Mouse (Mus musculus): ENCODE measurements around the gene 1700113H08Rik. TPM values are rescaled to one million over a fixed set of nuclear protein-coding genes. Genes with fewer than 3 reads are reported as not detected.
A peak's percentile ranks its signal among the peaks of the same experiment; 100 is the strongest.

The 1700113H08Rik gene
- polyA plus RNA-seq (2015; fragmentation: Nextera tagmentation; extraction: Ambion mirVana) = not detected in 2 replicates

GRCm38 (mm10) chr10:87057500-87058250 lies at the start of gene 1700113H08Rik:
TSS of gene 1700113H08Rik (plus strand) at chr10:87058045.
- peak within 1 kb of the TSS; percentile 58 for H3K4me3 ChIP-seq (replicated peaks; ENCODE audit: low read length)
- H3K27me3 ChIP-seq (replicated peaks; ENCODE audit: control insufficient read depth, insufficient read depth, low read length) = no peaks in the 10 kb centered on the region
- H3K4me1 ChIP-seq (replicated peaks; ENCODE audit: control insufficient read depth, insufficient read depth, low read length) = peaks cover 17% of the 10 kb centered on the region
- peak within 1 kb of the TSS; percentile 86 for H3K4me2 ChIP-seq (ENCODE audit: low read length)
- peak within 1 kb of the TSS; percentile 71 for H3K9ac ChIP-seq (replicated peaks; ENCODE audit: low read depth, low read length)
- no peaks in the 10 kb centered on the region for H3K36me3 ChIP-seq (ENCODE audit: control insufficient read depth, insufficient read depth)
- H3K27ac ChIP-seq (ENCODE audit: low read length) = peak within 1 kb of the TSS; percentile 77
- H3K9me3 ChIP-seq (ENCODE audit: control insufficient read depth, low read length) = no peaks in the 10 kb centered on the region
- no peak; the same call in 1 of the 2 replicates for ATAC-seq
- 1% methylated on average over 15 of the region's 15 CpGs for WGBS

GRCm38 (mm10) chr10:87008215-87008499 lies 49.7 kb upstream of the 1700113H08Rik start:
- no peak for ATAC-seq
- Histone ChIP-seq H3K9me3 (ENCODE audit: control insufficient read depth, low read length) (no peaks in the 10 kb centered on the region), H3K9ac (replicated peaks; ENCODE audit: low read depth, low read length) (no peak overlapping the region), H3K27me3 (replicated peaks; ENCODE audit: control insufficient read depth, insufficient read depth, low read length) (no peaks in the 10 kb centered on the region), H3K4me1 (replicated peaks; ENCODE audit: control insufficient read depth, insufficient read depth, low read length) (no peaks in the 10 kb centered on the region), H3K4me2 (ENCODE audit: low read length) (no peak overlapping the region), H3K4me3 (replicated peaks; ENCODE audit: low read length) (no peak overlapping the region), H3K36me3 (ENCODE audit: control insufficient read depth, insufficient read depth) (no peaks in the 10 kb centered on the region), H3K27ac (ENCODE audit: low read length) (no peak overlapping the region)
- 96% methylated on average over 3 of the region's 3 CpGs for WGBS

- peaks cover 8% of the 10 kb centered on the region for H3K4me1 ChIP-seq (replicated peaks; ENCODE audit: control insufficient read depth, insufficient read depth, low read length)
- H3K27me3 ChIP-seq (replicated peaks; ENCODE audit: control insufficient read depth, insufficient read depth, low read length) = no peaks in the 10 kb centered on the region
- 93% methylated on average over 7 of the region's 7 CpGs for WGBS
Observed at GRCm38 (mm10) chr10:87012087-87012486, 45.8 kb upstream of the 1700113H08Rik start.

GRCm38 (mm10) chr10:87014391-87014965 lies 43.4 kb upstream of the 1700113H08Rik start:
- no peak overlapping the region for H3K9ac ChIP-seq (replicated peaks; ENCODE audit: low read depth, low read length)
- peaks cover 8% of the 10 kb centered on the region for H3K4me1 ChIP-seq (replicated peaks; ENCODE audit: control insufficient read depth, insufficient read depth, low read length)
- WGBS = 87% methylated on average over 7 of the region's 7 CpGs

More at GRCm38 (mm10) chr10:87012087-87012486, 45.8 kb upstream of the 1700113H08Rik start:
- H3K36me3 ChIP-seq (ENCODE audit: control insufficient read depth, insufficient read depth) = no peaks in the 10 kb centered on the region
- H3K4me3 ChIP-seq (replicated peaks; ENCODE audit: low read length) = no peak overlapping the region
- no peak for ATAC-seq
- H3K9ac ChIP-seq (replicated peaks; ENCODE audit: low read depth, low read length) = no peak overlapping the region
- H3K9me3 ChIP-seq (ENCODE audit: control insufficient read depth, low read length) = no peaks in the 10 kb centered on the region
- no peak overlapping the region for H3K4me2 ChIP-seq (ENCODE audit: low read length)
- no peak overlapping the region for H3K27ac ChIP-seq (ENCODE audit: low read length)

GRCm38 (mm10) chr10:87015403-87015802 lies 42.4 kb upstream of the 1700113H08Rik start:
- Histone ChIP-seq H3K27me3 (replicated peaks; ENCODE audit: control insufficient read depth, insufficient read depth, low read length) (no peaks in the 10 kb centered on the region), H3K4me3 (replicated peaks; ENCODE audit: low read length) (no peak overlapping the region), H3K27ac (ENCODE audit: low read length) (no peak overlapping the region), H3K9ac (replicated peaks; ENCODE audit: low read depth, low read length) (no peak overlapping the region), H3K4me2 (ENCODE audit: low read length) (no peak overlapping the region), H3K4me1 (replicated peaks; ENCODE audit: control insufficient read depth, insufficient read depth, low read length) (peaks cover 8% of the 10 kb centered on the region), H3K36me3 (ENCODE audit: control insufficient read depth, insufficient read depth) (no peaks in the 10 kb centered on the region), H3K9me3 (ENCODE audit: control insufficient read depth, low read length) (no peaks in the 10 kb centered on the region)
- WGBS = 78% methylated on average over 5 of the region's 5 CpGs
- ATAC-seq = no peak

More at GRCm38 (mm10) chr10:87014391-87014965, 43.4 kb upstream of the 1700113H08Rik start:
- H3K4me3 ChIP-seq (replicated peaks; ENCODE audit: low read length) = no peak overlapping the region
- no peaks in the 10 kb centered on the region for H3K36me3 ChIP-seq (ENCODE audit: control insufficient read depth, insufficient read depth)
- H3K27ac ChIP-seq (ENCODE audit: low read length) = no peak overlapping the region
- H3K4me2 ChIP-seq (ENCODE audit: low read length) = no peak overlapping the region
- H3K9me3 ChIP-seq (ENCODE audit: control insufficient read depth, low read length) = no peaks in the 10 kb centered on the region
- no peaks in the 10 kb centered on the region for H3K27me3 ChIP-seq (replicated peaks; ENCODE audit: control insufficient read depth, insufficient read depth, low read length)
- no peak for ATAC-seq

GRCm38 (mm10) chr10:87016151-87016692 lies 41.6 kb upstream of the 1700113H08Rik start:
- Histone ChIP-seq H3K27ac (ENCODE audit: low read length) (no peak overlapping the region), H3K36me3 (ENCODE audit: control insufficient read depth, insufficient read depth) (no peaks in the 10 kb centered on the region), H3K9me3 (ENCODE audit: control insufficient read depth, low read length) (no peaks in the 10 kb centered on the region), H3K9ac (replicated peaks; ENCODE audit: low read depth, low read length) (no peak overlapping the region), H3K4me3 (replicated peaks; ENCODE audit: low read length) (no peak overlapping the region), H3K4me2 (ENCODE audit: low read length) (no peak overlapping the region), H3K4me1 (replicated peaks; ENCODE audit: control insufficient read depth, insufficient read depth, low read length) (peaks cover 8% of the 10 kb centered on the region), H3K27me3 (replicated peaks; ENCODE audit: control insufficient read depth, insufficient read depth, low read length) (no peaks in the 10 kb centered on the region)
- 7% methylated on average over 9 of the region's 9 CpGs for WGBS
- ATAC-seq = peak; percentile 35

- WGBS = 70% methylated on average over 9 of the region's 9 CpGs
Observed at GRCm38 (mm10) chr10:87018876-87019275, 39.0 kb upstream of the 1700113H08Rik start.

GRCm38 (mm10) chr10:87020711-87021110 lies 37.1 kb upstream of the 1700113H08Rik start:
- Histone ChIP-seq H3K4me3 (replicated peaks; ENCODE audit: low read length) (no peak overlapping the region), H3K27me3 (replicated peaks; ENCODE audit: control insufficient read depth, insufficient read depth, low read length) (no peaks in the 10 kb centered on the region), H3K4me2 (ENCODE audit: low read length) (no peak overlapping the region), H3K4me1 (replicated peaks; ENCODE audit: control insufficient read depth, insufficient read depth, low read length) (peaks cover 8% of the 10 kb centered on the region), H3K9me3 (ENCODE audit: control insufficient read depth, low read length) (no peaks in the 10 kb centered on the region), H3K9ac (replicated peaks; ENCODE audit: low read depth, low read length) (no peak overlapping the region), H3K36me3 (ENCODE audit: control insufficient read depth, insufficient read depth) (no peaks in the 10 kb centered on the region), H3K27ac (ENCODE audit: low read length) (no peak overlapping the region)
- WGBS = 53% methylated on average over 15 of the region's 16 CpGs
- peak; percentile 65 for ATAC-seq

More at GRCm38 (mm10) chr10:87018876-87019275, 39.0 kb upstream of the 1700113H08Rik start:
- Histone ChIP-seq H3K4me2 (ENCODE audit: low read length) (no peak overlapping the region), H3K4me3 (replicated peaks; ENCODE audit: low read length) (no peak overlapping the region), H3K4me1 (replicated peaks; ENCODE audit: control insufficient read depth, insufficient read depth, low read length) (peaks cover 8% of the 10 kb centered on the region), H3K27ac (ENCODE audit: low read length) (no peak overlapping the region), H3K9ac (replicated peaks; ENCODE audit: low read depth, low read length) (no peak overlapping the region), H3K27me3 (replicated peaks; ENCODE audit: control insufficient read depth, insufficient read depth, low read length) (no peaks in the 10 kb centered on the region), H3K36me3 (ENCODE audit: control insufficient read depth, insufficient read depth) (no peaks in the 10 kb centered on the region), H3K9me3 (ENCODE audit: control insufficient read depth, low read length) (no peaks in the 10 kb centered on the region)
- ATAC-seq = no peak

- WGBS = 2% methylated on average over 10 of the region's 10 CpGs
- ATAC-seq = peak; percentile 94
- Histone ChIP-seq H3K4me1 (replicated peaks; ENCODE audit: control insufficient read depth, insufficient read depth, low read length) (no peaks in the 10 kb centered on the region), H3K27ac (ENCODE audit: low read length) (no peak overlapping the region), H3K27me3 (replicated peaks; ENCODE audit: control insufficient read depth, insufficient read depth, low read length) (no peaks in the 10 kb centered on the region), H3K4me2 (ENCODE audit: low read length) (no peak overlapping the region), H3K9me3 (ENCODE audit: control insufficient read depth, low read length) (no peaks in the 10 kb centered on the region), H3K4me3 (replicated peaks; ENCODE audit: low read length) (no peak overlapping the region), H3K36me3 (ENCODE audit: control insufficient read depth, insufficient read depth) (no peaks in the 10 kb centered on the region), H3K9ac (replicated peaks; ENCODE audit: low read depth, low read length) (no peak overlapping the region)
Observed at GRCm38 (mm10) chr10:87024884-87025283, 33.0 kb upstream of the 1700113H08Rik start.

Data from forebrain, embryonic 16.5 days (tissue).